Comparison of ENCODE assay signal across 24 mouse cellular contexts in genomic region chr6:145297626-145298025, GRCm38 (mm10).
"Had no signal": no experiment of that assay in that cellular context is flagged by ENCODE, and none has a peak within 500 bp of the region (broad histone marks: within the 10 kb centered on the region; RNA-seq: fewer than 3 reads in every experiment).

No protein-coding gene starts in this region.

- H3K27me3 ChIP-seq: limb, embryonic 12.5 days; liver, embryonic 15.5 days; megakaryocyte, embryonic 14.5 days; neural tube, embryonic 13.5 days; stomach, embryonic 15.5 days had no signal

- H3K4me3 ChIP-seq: kidney, embryonic 15.5 days; left cerebral cortex, adult 2 months; limb, embryonic 12.5 days; liver, embryonic 12.5 days; liver, embryonic 15.5 days; megakaryocyte, embryonic 14.5 days; midbrain, embryonic 10.5 days; midbrain, embryonic 13.5 days; myocyte; neural tube, embryonic 13.5 days; stomach, embryonic 15.5 days had no signal

- DNase-seq: kidney, adult 11 months; kidney, adult 8-10 months; kidney, postnatal 10 days; kidney, postnatal 36 days; layer of hippocampus, postnatal 36 days; liver; lung, adult 18-20 months; lung, postnatal 36 days; retina, postnatal 1 day; right cerebral cortex, postnatal 25 days; spleen, adult 18-20 months; thymus, postnatal 25 days had no signal

- ATAC-seq: liver, embryonic 12.5 days; midbrain, embryonic 13.5 days; midbrain, embryonic 16.5 days had no signal

- H3K27ac ChIP-seq: kidney, embryonic 15.5 days; left cerebral cortex, adult 2 months; limb, embryonic 12.5 days; liver, embryonic 12.5 days; liver, embryonic 15.5 days; midbrain, embryonic 10.5 days; midbrain, embryonic 13.5 days; neural tube, embryonic 13.5 days; stomach, embryonic 15.5 days had no signal

- H3K9ac ChIP-seq: kidney, embryonic 15.5 days; limb, embryonic 12.5 days; liver, embryonic 12.5 days; liver, embryonic 15.5 days; midbrain, embryonic 13.5 days; neural tube, embryonic 13.5 days; stomach, embryonic 15.5 days had no signal

- H3K9me3 ChIP-seq: kidney, embryonic 15.5 days; limb, embryonic 12.5 days; liver, embryonic 12.5 days; liver, embryonic 15.5 days; megakaryocyte, embryonic 14.5 days; midbrain, embryonic 10.5 days; midbrain, embryonic 13.5 days; neural tube, embryonic 13.5 days; stomach, embryonic 15.5 days had no signal

- H3K36me3 ChIP-seq: kidney, embryonic 15.5 days; limb, embryonic 12.5 days; liver, embryonic 12.5 days; liver, embryonic 15.5 days; midbrain, embryonic 10.5 days; midbrain, embryonic 13.5 days; neural tube, embryonic 13.5 days; stomach, embryonic 15.5 days had no signal

- H3K4me2 ChIP-seq: kidney, embryonic 15.5 days; limb, embryonic 12.5 days; liver, embryonic 12.5 days; liver, embryonic 15.5 days; midbrain, embryonic 13.5 days; neural tube, embryonic 13.5 days; stomach, embryonic 15.5 days had no signal

- H3K4me1 ChIP-seq: kidney, embryonic 15.5 days; midbrain, embryonic 13.5 days; neural tube, embryonic 13.5 days; stomach, embryonic 15.5 days had no signal
